Mouse (Mus musculus) heart, embryonic 16.5 days (tissue): ENCODE measurements around the gene Ankfn1. TPM values are rescaled to one million over a fixed set of nuclear protein-coding genes. Genes with fewer than 3 reads are reported as not detected.

Experiments used
- ATAC-seq: fragments of 200-750 bp; cut with Nextera tagmentation; replicated peaks from 2 replicates; pipeline ENCODE4 v1.8.0; 2017; ENCODE audit warnings: moderate number of reproducible peaks; ENCODE audit not compliant: insufficient read depth, low FRiP score; ENCODE audit errors: extremely low read depth
- H3K27ac ChIP-seq: fragments of 300-500 bp; sonication (generic); 2 replicates; pipeline ENCODE4 v1.5.1; 2014; ENCODE audit warnings: mild to moderate bottlenecking, low read length, control low read depth, moderate library complexity
- H3K27me3 ChIP-seq: fragments of 300-500 bp; sonication (generic); 2 replicates; pipeline ENCODE4 v1.6.1; 2014; ENCODE audit warnings: low read length, mixed read lengths; ENCODE audit not compliant: control insufficient read depth, insufficient read depth
- H3K36me3 ChIP-seq: fragments of 300-500 bp; sonication (generic); 2 replicates; pipeline ENCODE4 v1.6.1; 2014; ENCODE audit not compliant: control insufficient read depth, insufficient read depth
- H3K4me1 ChIP-seq: fragments of 300-500 bp; sonication (generic); 2 replicates; pipeline ENCODE4 v1.6.1; 2014; ENCODE audit warnings: low read length, mixed read lengths; ENCODE audit not compliant: control insufficient read depth, insufficient read depth
- H3K4me2 ChIP-seq: fragments of 300-500 bp; sonication (generic); 2 replicates; pipeline ENCODE4 v1.6.1; 2014; ENCODE audit warnings: low read depth, mild to moderate bottlenecking, control low read depth, low read length
- H3K4me3 ChIP-seq: fragments of 300-500 bp; sonication (generic); 2 replicates; pipeline ENCODE4 v1.5.1; 2014; ENCODE audit warnings: mild to moderate bottlenecking, control low read depth, low read length
- H3K9ac ChIP-seq: fragments of 300-500 bp; sonication (generic); 2 replicates; pipeline ENCODE4 v1.6.1; 2014; ENCODE audit warnings: low read length, control low read depth
- H3K9me3 ChIP-seq: fragments of 300-500 bp; sonication (generic); replicated peaks from 2 replicates; pipeline ENCODE4 v1.6.1; 2016; ENCODE audit warnings: low read length; ENCODE audit not compliant: control insufficient read depth
- WGBS: fragments of 180-500 bp; shearing (Covaris S2); extraction: QIAGEN DNeasy Blood & Tissue Kit; methylation state at CpG from one replicate; pipeline ENCODE4 v1.1.7; 2014; 5-methylcytosine and 5-hydroxymethylcytosine counted together
- polyA plus RNA-seq: library from polyadenylated mRNA; unstranded; fragments of >200 nt; fragmentation: Nextera tagmentation; extraction: Ambion mirVana; gene quantifications from 2 replicates; pipeline ENCODE4 v1.2.1, GENCODE M21; 2015

Gene Ankfn1
- polyA plus RNA-seq, 1 experiment from 2014 or later, result 0.11 TPM

GRCm38 (mm10) chr11:89635740-89636139 is 141.7 kb downstream of the Ankfn1 start:
- Histone ChIP-seq H3K27me3 (no peaks in the 10 kb centered on the region), H3K9ac (no peak overlapping the region), H3K4me1 (no peaks in the 10 kb centered on the region), H3K9me3 (no peaks in the 10 kb centered on the region), H3K36me3 (no peaks in the 10 kb centered on the region), H3K27ac (no peak overlapping the region), H3K4me2 (no peak overlapping the region), H3K4me3 (no peak overlapping the region)
- no peak for ATAC-seq
- 87% methylated on average over 1 of the region's 1 CpGs for WGBS

- Histone ChIP-seq H3K4me2 (no peak overlapping the region), H3K27ac (no peak overlapping the region), H3K36me3 (no peaks in the 10 kb centered on the region), H3K9me3 (no peaks in the 10 kb centered on the region), H3K27me3 (no peaks in the 10 kb centered on the region), H3K4me1 (peaks cover 2% of the 10 kb centered on the region; the same call in 1 of the 2 replicates), H3K4me3 (no peak overlapping the region), H3K9ac (no peak overlapping the region)
- no peak for ATAC-seq
- WGBS, result 67% methylated on average over 2 of the region's 2 CpGs
These were observed 146.1 kb downstream of the Ankfn1 start for GRCm38 (mm10) chr11:89631315-89631714.

GRCm38 (mm10) chr11:89628562-89628961 is 148.9 kb downstream of the Ankfn1 start:
- Histone ChIP-seq H3K4me3 (no peak overlapping the region), H3K4me2 (no peak overlapping the region), H3K27ac (no peak overlapping the region), H3K9me3 (no peaks in the 10 kb centered on the region), H3K27me3 (no peaks in the 10 kb centered on the region), H3K36me3 (no peaks in the 10 kb centered on the region), H3K9ac (no peak overlapping the region), H3K4me1 (peaks cover 2% of the 10 kb centered on the region; the same call in 1 of the 2 replicates)
- no peak for ATAC-seq
- WGBS, result 49% methylated on average over 6 of the region's 6 CpGs

GRCm38 (mm10) chr11:89627232-89627631 is 150.2 kb downstream of the Ankfn1 start:
- Histone ChIP-seq H3K4me3 (no peak overlapping the region), H3K4me1 (peaks cover 2% of the 10 kb centered on the region; the same call in 1 of the 2 replicates), H3K9ac (no peak overlapping the region), H3K36me3 (no peaks in the 10 kb centered on the region), H3K9me3 (no peaks in the 10 kb centered on the region), H3K4me2 (no peak overlapping the region), H3K27ac (no peak overlapping the region), H3K27me3 (no peaks in the 10 kb centered on the region)
- ATAC-seq, result no peak

- Histone ChIP-seq H3K27me3 (no peaks in the 10 kb centered on the region), H3K4me1 (peaks cover 2% of the 10 kb centered on the region; the same call in 1 of the 2 replicates), H3K36me3 (no peaks in the 10 kb centered on the region), H3K27ac (no peak overlapping the region), H3K9ac (no peak overlapping the region), H3K9me3 (no peaks in the 10 kb centered on the region), H3K4me3 (no peak overlapping the region), H3K4me2 (no peak overlapping the region)
- ATAC-seq, result no peak
- 84% methylated on average over 13 of the region's 13 CpGs for WGBS
These were observed 153.6 kb downstream of the Ankfn1 start for GRCm38 (mm10) chr11:89623698-89624445.

GRCm38 (mm10) chr11:89619955-89620354 is 157.5 kb downstream of the Ankfn1 start:
- Histone ChIP-seq H3K27me3 (no peaks in the 10 kb centered on the region), H3K36me3 (no peaks in the 10 kb centered on the region), H3K4me3 (no peak overlapping the region), H3K27ac (no peak overlapping the region), H3K4me2 (no peak overlapping the region), H3K4me1 (no peaks in the 10 kb centered on the region), H3K9ac (no peak overlapping the region), H3K9me3 (no peaks in the 10 kb centered on the region)
- ATAC-seq, result no peak

GRCm38 (mm10) chr11:89615806-89616205 is 161.6 kb downstream of the Ankfn1 start:
- no peak overlapping the region for H3K4me2 ChIP-seq
- H3K27ac ChIP-seq, result no peak overlapping the region
- no peaks in the 10 kb centered on the region for H3K4me1 ChIP-seq
- no peak for ATAC-seq
- no peaks in the 10 kb centered on the region for H3K27me3 ChIP-seq
- no peaks in the 10 kb centered on the region for H3K9me3 ChIP-seq
- WGBS, result 73% methylated on average over 2 of the region's 2 CpGs
- H3K36me3 ChIP-seq, result no peaks in the 10 kb centered on the region
- no peak overlapping the region for H3K4me3 ChIP-seq
- H3K9ac ChIP-seq, result no peak overlapping the region

- no peak for ATAC-seq
- Histone ChIP-seq H3K4me1 (no peaks in the 10 kb centered on the region), H3K27ac (no peak overlapping the region), H3K4me2 (no peak overlapping the region), H3K9me3 (no peaks in the 10 kb centered on the region), H3K27me3 (no peaks in the 10 kb centered on the region), H3K4me3 (no peak overlapping the region), H3K9ac (no peak overlapping the region), H3K36me3 (no peaks in the 10 kb centered on the region)
- 56% methylated on average over 3 of the region's 3 CpGs for WGBS
These were observed 165.9 kb downstream of the Ankfn1 start for GRCm38 (mm10) chr11:89611596-89611995.

- Histone ChIP-seq H3K4me1 (no peaks in the 10 kb centered on the region), H3K9ac (no peak overlapping the region), H3K36me3 (no peaks in the 10 kb centered on the region), H3K4me2 (no peak overlapping the region), H3K27ac (no peak overlapping the region), H3K9me3 (no peaks in the 10 kb centered on the region), H3K27me3 (no peaks in the 10 kb centered on the region), H3K4me3 (no peak overlapping the region)
- WGBS, result 74% methylated on average over 7 of the region's 7 CpGs
- no peak for ATAC-seq
These were observed 169.4 kb downstream of the Ankfn1 start for GRCm38 (mm10) chr11:89608071-89608470.
